Mouse (Mus musculus): ENCODE data around the gene Susd4.

Susd4 gene

GRCm38 (mm10) chr1:182763716-182764461 lies at the start of gene Susd4:
Susd4 (plus strand) TSS chr1:182763860.
- in situ Hi-C loops (cut with MboI, MseI), result no loop called here

DNA sequence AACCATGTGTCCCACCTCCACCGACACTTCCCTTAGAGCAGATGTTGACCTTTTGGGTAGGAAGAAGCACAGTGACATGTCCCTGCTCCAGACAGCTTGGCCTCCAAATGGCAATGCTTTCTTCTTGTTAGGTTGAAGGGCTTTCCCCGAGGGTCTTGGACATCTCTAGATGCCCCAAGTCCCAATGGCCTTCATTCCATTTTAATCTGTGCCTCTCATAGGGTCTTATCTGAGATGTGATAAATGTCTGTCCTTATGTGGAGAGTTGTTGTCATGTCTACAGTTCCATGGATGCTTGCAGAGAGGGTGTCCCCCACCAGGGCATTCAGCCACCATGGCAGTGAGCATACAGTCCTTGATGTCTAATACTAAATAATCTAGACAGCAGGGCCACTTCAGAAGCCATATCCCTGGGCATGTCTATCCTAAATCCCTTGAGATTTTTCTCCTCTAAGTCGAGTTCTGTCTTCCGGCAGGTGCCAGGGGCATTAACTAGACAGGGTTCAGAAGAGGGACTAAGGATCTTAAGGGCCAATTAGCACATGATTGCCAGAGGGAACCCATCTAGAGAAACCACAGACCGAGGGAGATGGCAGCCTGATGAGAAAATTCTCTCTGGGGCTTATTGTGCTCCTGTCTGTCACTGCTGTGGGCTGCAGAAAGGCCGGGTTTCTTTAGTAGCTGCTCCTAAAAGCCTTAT lies 49.3 kb upstream of the Susd4 start:
- in situ Hi-C loops (cut with MboI, MseI), result no loop called here

DNA sequence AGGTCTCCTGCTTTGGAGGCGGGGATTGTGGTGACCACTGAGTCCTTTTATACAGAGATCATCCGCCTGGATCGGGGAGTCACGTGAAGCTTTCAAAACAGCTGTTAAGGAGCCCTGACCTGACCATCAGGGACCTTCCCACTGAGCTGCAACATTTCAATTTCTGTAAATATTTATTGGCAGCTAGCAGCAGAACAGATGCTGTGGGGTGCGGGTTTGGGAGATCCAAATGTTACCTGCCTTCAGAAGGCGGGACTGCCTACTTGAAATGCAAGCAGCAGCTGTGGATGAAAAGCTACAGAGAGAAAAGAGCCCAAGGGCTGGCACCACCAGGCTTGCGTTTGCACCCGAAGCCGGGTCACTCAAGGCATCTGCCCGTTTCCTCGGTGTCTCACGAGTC lies 36.1 kb upstream of the Susd4 start:
- in situ Hi-C loops (cut with MboI, MseI), result no loop called here

DNA sequence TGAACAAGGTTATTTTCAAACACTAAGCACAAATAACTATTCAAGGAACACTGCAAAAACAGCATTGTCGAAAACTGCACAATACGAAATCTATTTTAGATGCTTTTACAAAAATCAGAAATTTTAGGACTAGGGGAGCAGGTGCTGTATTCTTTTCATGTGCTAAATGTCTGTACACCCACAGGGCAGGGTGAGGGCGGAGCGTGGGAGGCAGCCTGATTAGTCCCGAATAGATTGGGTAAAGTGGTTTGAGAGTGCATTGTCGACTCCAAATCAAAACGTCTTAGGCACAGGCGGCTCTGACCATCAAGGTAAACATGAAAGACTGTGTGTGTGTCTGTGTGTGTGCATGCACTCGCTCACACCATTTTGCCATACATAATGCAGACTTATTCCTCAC lies 34.7 kb upstream of the Susd4 start:
- in situ Hi-C loops (cut with MboI, MseI), result no loop called here

DNA sequence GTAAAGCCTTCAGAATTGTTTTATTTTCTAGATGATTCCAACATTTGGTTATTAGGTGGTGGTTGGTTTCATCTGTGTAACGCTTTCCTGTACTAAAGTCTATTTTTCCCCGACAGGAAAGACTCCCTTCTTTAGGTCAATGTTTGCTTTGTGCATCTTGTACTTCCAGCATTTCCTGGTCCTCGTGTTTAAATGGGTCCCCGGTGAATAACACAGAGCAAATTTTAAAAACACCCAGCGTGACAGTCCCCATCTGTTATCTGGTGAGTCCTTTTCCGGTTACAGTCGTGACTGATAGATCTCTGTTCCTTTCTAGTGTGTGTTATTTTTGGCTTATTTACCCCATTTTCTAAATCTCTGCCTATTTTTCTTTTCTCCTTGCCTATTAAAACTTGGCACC lies 31.0 kb upstream of the Susd4 start:
- in situ Hi-C loops (cut with MboI, MseI), result no loop called here

DNA sequence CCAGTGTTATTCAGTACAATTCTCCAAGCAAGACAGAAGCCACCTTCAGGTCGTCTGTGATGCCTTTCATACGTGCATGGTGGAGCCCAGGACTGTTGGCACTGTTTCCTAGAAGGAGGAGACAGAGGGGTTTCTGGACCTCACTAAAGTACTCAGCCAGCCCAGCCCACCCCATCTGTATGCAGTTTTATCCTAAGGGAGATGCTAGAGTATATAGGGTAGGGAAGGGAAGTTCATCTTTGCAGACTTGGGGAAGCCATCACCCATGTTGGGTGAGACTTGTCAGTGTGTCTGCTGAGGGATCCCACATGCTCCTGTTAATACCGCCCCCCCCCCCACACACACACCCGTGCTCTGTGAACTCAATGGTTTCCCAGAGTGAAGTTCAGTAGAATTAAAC lies 27.8 kb upstream of the Susd4 start:
- in situ Hi-C loops (cut with MboI, MseI), result no loop called here

DNA sequence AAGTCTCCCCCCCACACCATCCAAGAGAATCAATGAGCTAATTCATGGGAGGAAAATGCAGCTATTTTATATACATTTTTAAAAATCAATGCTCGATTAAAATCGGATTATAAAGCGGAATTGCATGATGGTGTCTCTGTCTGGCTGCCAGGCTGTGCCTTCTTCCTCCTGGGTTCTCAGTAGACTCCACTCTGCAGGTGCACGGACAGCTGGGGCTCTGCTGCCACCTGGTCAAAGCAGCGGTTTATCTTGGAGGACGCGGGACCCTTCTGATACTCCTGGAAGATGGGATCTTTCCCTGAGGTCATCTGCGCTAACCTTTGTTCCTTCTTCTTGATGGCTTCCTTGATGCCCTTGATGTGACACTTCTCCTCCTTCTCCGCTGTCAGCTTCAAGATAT lies 16.6 kb upstream of the Susd4 start:
- in situ Hi-C loops (cut with MboI, MseI), result no loop called here

- in situ Hi-C loops (cut with MboI, MseI), result no loop called here
Measured at GRCm38 (mm10) chr1:182747834-182748233, 15.8 kb upstream of the Susd4 start.

DNA sequence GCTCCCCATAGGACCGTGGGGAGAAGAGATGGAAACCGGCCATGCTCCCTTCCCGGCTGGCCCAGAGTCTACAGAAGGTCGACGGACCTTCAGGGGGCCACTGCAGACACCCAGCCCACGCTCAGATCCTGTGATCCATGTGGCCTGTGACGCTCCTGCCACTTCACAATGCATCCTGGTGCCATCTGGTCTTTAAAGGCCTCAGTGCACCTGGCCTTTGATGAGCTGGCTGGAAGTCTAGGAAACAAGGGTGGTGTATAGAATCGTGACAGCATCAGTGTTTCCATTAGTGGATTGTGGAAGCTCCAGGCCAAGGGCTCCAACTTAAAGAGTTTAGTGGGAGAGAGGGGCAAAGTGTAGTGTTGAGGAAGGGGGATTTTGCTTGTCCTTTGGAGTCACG lies 14.6 kb upstream of the Susd4 start, which contains the start of gene Ccdc185:
Gene Ccdc185, minus strand, starts transcription at position 101 of the 400 bp plus-strand sequence.
- in situ Hi-C loops (cut with MboI, MseI), result no loop called here

DNA sequence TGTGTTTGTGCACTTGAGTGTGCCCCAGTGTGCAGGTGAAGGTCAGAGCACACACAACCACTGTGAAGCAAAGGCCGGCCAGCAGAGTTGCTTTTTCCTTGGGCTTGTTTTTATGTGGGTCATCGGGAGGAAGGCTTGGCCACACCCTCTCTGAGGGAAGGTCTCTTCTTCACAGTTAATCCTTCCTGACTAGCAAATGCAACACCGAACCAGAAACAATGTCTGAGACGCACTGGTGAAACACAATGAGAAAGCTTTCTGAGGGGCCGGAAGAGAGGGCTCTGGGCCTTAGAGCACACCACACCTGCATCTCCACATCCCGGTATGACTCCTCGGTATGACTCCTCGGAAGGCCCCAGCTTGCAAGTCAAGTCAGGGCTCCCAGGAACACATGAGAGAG lies 12.4 kb upstream of the Susd4 start:
- in situ Hi-C loops (cut with MboI, MseI), result no loop called here

DNA sequence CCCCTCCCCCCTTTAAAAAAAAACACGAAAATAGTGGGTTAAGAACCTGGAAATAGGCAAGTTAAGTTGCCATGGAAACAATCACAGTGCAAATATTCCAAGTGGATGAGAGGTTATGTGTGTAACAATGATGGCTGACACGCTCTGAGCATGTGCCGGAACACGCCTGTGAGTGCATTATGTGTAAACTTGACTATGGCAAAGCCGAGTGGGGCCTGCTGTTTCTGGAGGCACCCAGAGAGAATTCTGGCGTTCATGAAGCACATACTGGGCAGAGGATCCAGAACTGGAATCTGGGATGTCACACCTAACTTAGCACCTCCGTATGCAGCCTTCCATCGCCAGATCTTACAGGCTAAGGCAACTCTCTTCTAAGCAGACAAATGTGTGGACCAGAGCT lies 10.0 kb upstream of the Susd4 start:
- in situ Hi-C loops (cut with MboI, MseI), result no loop called here

DNA sequence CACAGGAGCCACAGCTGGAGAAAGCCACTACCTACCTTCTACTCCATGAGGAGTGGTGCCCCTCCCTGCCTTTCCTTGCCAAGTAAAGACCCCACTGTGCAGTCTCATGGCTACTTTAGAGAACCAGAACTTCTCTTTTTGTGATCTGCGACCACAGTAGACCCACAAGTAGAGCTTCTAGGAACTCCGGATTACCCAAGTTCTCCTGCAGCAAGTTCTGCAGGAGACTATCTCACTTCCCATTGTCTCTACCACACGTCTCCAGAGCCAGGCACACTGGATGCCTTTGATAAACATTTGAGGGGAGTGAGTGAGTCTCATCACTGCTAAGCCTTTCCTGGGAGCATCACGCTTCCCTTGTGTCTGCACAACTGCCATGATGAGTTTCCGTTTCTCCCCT lies 8.8 kb upstream of the Susd4 start:
- in situ Hi-C loops (cut with MboI, MseI), result no loop called here

GRCm38 (mm10) chr1:182758783-182759182 lies 4.9 kb upstream of the Susd4 start:
- in situ Hi-C loops (cut with MboI, MseI), result no loop called here

- in situ Hi-C loops (cut with MboI, MseI), result no loop called here
Measured at GRCm38 (mm10) chr1:182763191-182763715, 407 bp upstream of the Susd4 start.

DNA sequence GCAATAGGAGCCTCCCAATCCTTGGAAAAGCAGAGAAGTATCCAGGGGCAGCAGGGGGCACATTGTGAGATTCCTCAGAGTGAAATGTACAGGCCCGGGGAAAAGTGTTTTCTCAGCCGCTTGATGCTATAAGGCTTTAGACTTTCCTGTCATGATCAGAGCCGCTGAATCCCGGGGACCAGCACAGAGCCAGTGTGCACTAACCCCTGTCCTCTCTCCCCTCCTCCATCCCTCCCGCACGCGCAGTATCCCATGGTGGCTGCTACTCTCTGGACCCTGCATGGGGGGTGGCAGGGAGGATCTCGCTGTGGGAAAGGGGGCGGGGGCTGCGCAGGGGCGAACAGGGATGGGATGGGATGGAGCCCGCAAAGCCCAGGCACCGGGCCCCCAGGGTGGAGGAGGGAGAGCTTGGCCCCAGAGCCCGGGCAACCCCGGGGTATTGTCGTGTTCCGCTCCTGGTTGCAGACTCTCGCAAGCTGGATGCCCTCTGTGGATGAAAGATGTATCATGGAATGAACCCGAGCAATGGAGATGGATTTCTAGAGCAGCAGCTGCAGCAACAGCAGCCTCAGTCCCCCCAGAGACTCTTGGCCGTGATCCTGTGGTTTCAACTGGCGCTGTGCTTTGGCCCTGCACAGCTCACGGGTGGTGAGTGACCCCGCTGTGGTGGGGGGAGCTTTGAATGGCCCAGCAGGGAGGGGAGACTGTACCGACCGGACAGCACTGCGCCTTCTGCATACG lies 1.1 kb downstream of the Susd4 start:
- in situ Hi-C loops (cut with MboI, MseI), result no loop called here

DNA sequence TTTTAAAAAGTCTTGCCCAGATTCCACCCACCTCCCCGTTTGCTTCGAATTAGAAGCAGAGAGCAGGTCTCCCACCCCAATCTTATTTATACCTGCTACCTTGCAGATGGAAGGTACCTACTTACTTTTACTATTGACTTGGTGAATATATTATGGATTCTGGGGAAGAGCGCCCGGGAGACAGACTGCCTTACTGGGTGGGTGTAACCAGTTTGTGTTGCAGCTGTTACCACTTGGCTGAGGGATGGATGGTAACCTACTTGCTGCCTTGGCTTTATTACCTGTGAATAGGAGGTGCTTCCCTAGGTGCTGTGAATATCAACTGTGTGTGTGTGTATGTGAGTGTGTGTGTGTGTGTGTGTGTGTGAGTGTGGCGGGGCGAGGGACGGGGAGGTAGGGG lies 11.9 kb downstream of the Susd4 start:
- in situ Hi-C loops (cut with MboI, MseI), result no loop called here

GRCm38 (mm10) chr1:182776749-182777410 lies 13.2 kb downstream of the Susd4 start:
- in situ Hi-C loops (cut with MboI, MseI), result no loop called here

- in situ Hi-C loops (cut with MboI, MseI), result no loop called here
Measured at GRCm38 (mm10) chr1:182778225-182778624, 14.6 kb downstream of the Susd4 start.

DNA sequence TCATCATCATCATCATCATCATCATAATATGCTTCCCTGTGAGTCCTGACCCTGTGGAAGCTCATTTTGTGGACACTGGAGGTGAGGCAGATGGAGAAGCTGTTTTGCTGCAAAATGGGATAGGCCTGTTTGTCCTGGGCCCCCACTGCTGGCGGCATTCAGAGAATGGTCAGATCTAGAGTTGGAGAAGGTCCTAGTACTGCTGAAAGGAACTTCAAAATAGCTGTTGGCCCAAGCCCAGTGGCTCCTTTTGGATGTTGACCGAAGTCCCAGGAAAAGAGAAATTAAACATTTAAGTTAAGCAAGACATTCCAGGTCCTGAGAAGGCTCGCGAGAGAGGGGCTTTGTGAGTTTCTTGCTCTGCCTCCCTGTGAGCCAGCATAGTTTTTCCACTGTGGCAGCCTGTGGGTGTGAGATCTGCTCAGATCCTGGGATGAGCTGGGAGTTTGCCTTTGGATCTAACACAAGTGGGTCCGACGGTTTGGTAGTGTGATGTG lies 15.4 kb downstream of the Susd4 start:
- in situ Hi-C loops (cut with MboI, MseI), result no loop called here

DNA sequence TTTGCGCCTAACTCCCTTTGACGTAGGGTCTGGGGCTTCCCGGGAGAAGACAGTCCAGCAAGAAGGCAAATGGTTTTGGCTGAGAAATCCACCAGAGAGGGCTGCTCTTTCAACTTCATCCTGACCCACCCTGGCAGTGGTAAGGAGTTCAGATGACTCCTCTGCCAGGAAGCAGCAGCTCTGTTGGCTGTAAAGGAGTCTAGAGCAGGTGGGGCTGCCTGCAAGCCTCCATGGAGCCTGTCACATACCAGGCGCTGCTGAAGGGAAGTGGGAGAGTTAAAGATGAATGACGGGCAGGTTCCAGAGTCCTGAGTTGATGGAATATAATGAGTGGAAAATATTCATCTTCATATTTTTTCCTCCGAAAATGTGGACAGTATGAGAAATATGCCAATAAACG lies 20.1 kb downstream of the Susd4 start:
- in situ Hi-C loops (cut with MboI, MseI), result no loop called here

GRCm38 (mm10) chr1:182784784-182785183 lies 21.1 kb downstream of the Susd4 start:
- in situ Hi-C loops (cut with MboI, MseI), result no loop called here

- in situ Hi-C loops (cut with MboI, MseI), result no loop called here
Measured at GRCm38 (mm10) chr1:182785504-182785903, 21.8 kb downstream of the Susd4 start.

All from regulatory T cell (primary cell).